Mouse (Mus musculus): ENCODE measurements around the gene Eogt. TPM values are rescaled to one million over a fixed set of nuclear protein-coding genes. Genes with fewer than 3 reads are reported as not detected.
A peak's percentile ranks its signal among the peaks of the same experiment; 100 is the strongest.

Eogt gene
- total RNA-seq, 1 experiment from 2014 or later = 11.2 TPM

DNA sequence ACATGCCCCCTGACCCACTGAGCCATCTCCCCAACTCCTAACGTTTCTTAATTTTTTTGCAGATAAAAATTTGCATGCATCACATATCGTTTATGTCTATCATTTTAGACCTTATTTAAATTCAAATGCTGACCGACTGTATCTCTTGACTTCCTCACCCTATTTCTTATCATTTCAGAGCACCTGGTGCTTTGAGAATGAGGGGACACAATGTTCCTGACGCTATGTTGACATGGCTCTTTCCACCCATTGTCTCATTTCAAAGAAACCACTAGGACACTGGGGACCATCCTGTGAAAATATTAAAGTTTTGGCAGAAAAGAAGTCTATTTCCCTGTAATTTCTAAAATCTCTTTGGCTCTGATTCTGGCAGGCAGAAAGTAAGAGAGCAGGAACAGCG is 32.1 kb downstream of the Eogt start:
- ATAC-seq (replicated peaks in 1 of 2; ENCODE audit: insufficient read depth in 1 of 2, low FRiP score in 2 of 2, low TSS enrichment in 1 of 2, low read depth in 1 of 2, poor library complexity in 2 of 2, severe bottlenecking in 2 of 2) = no peak

DNA sequence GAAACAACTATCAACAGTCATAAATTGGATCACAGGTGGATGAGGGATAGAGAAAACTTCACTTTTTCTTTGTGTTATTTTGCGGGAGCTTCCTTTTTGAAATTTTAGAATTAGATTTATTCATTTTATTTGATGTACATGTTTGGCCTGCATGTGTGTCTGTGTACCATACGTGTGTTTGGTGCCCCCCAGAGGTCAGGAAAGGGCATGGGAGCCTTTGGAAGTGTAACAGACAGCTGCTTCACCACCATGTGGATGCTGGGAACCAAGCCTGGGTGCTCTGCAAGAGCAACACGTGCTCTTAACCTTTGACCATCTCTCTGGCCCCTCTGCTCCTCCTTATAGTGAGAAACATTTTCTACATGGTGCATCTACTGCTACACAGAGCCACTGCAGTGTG is 34.2 kb downstream of the Eogt start:
- no peak for ATAC-seq (replicated peaks in 1 of 2; ENCODE audit: insufficient read depth in 1 of 2, low FRiP score in 2 of 2, low TSS enrichment in 1 of 2, low read depth in 1 of 2, poor library complexity in 2 of 2, severe bottlenecking in 2 of 2)

DNA sequence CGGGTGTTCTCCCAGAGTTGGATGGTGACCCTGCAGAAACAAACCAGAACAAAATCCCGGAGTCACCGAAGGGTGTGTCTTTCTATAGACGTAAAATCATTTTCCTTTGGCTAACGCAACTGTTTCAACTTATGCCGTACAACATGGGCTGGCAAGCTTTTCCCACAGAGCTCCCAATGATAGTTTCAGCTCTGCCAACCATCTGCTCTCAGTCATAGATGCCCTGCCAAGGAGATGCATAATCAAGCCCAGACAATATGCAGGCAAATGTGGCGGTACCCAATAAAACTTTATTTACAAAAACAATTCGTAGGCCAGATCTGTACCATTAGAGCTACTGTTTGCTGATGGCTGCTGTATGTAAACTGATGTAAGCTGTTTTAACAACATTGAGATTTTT is 36.8 kb downstream of the Eogt start:
- no peak for ATAC-seq (replicated peaks in 1 of 2; ENCODE audit: insufficient read depth in 1 of 2, low FRiP score in 2 of 2, low TSS enrichment in 1 of 2, low read depth in 1 of 2, poor library complexity in 2 of 2, severe bottlenecking in 2 of 2)

DNA sequence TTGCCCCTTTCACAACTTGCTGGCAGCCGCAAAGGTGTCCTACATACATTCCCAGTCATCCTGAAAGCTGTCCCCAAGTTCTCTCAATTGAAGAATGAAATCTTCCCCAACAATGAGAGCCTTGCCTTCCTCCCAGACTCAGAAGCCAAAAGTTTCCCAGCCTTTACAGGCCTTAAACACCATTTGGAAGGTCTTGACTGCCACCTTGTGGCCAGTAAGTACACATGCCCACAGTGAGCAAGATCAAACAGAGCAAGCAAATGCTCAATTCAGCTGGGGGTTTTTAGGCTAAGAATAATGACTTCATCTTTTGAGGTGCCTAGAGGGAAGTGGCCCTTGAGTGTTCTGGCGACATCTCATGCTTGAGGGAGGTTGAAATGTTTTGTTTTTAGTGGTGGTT is 42.2 kb downstream of the Eogt start:
- peak; percentile 81 to 84; a peak in 3 of 4 replicates for ATAC-seq (replicated peaks in 1 of 2; ENCODE audit: insufficient read depth in 1 of 2, low FRiP score in 2 of 2, low TSS enrichment in 1 of 2, low read depth in 1 of 2, poor library complexity in 2 of 2, severe bottlenecking in 2 of 2)

DNA sequence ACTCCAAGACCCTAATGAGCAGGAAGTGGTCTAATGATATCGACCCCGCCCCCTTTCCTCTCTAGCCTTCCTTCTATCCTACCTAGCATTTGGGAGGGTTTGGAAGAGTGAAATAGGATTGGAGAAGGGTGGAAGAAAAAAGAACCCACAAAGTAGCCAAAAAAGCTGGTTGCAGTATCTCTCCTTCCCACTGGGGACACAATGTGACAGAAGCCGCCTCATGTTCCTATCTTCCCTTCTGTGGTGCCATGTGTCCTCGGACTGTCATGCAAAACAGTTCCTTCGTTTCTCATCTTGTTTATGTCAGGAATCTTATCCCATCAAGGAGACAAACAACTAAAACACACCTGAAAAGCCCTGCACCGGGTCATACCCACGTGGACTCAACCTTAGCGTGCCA is 42.9 kb downstream of the Eogt start:
- no peak for ATAC-seq (replicated peaks in 1 of 2; ENCODE audit: insufficient read depth in 1 of 2, low FRiP score in 2 of 2, low TSS enrichment in 1 of 2, low read depth in 1 of 2, poor library complexity in 2 of 2, severe bottlenecking in 2 of 2)

DNA sequence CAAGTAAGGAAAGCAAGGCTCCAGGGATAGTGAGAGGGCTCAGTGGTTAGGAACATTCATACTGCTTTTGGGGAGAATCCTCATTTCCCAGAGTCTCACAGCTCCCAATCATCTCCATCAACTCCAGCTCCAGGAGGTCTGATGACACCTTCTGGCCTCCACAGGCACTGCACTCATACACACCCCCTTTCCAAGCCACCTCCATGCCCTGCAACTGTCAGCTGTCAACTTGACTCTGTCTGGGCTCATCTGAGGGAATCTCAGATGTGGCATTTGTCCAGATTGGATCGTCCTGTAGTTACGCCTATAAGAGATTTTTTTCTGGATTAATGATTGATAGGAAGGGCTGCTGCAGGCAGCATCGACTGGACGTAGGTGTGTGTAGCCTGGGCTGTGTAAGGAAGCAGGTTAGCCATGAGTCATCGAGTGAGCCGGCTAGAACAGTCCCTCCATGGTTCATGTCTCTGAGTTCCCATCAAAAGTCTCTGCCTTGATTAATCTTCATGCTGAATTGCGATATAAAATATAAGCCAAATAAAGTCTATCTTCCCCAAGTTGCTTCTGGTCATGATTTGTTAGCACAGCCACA is 44.6 kb downstream of the Eogt start:
- ATAC-seq (replicated peaks in 1 of 2; ENCODE audit: insufficient read depth in 1 of 2, low FRiP score in 2 of 2, low TSS enrichment in 1 of 2, low read depth in 1 of 2, poor library complexity in 2 of 2, severe bottlenecking in 2 of 2) = no peak

DNA sequence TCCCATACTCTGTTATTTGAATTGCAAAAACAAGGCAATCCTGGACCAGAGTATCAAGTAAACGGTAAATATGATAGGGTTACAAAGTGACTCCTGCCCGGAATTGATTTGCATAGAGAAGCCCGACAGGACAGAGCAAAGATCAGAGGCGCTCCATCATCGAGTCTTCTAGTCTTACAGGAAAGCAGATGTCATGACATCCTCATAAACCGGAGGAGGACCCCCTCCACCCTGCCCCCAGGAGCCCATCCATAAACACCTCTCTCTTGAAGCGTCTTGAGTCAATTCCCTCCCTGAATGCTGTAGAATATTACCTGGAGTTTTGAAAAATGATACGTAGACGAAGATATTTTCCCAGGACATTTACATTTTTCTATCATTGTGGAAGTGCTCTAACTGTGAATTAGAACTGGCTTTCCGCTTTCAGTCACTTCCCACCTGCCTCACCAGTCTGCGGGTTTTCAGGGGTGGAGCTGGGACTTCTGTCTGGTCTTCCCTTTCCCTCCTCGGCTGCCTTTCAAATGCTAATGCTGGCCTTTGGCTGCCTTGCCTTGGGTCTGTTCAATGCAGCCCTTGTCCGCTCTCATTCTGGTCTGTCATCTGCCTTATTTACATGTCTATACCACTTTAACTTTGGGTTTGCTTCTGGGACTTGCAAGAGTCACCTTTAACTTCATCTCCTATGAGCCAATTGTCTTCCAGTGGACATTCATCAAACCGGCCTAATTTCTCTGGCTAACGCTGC is 46.9 kb downstream of the Eogt start:
- ATAC-seq (replicated peaks in 1 of 2; ENCODE audit: insufficient read depth in 1 of 2, low FRiP score in 2 of 2, low TSS enrichment in 1 of 2, low read depth in 1 of 2, poor library complexity in 2 of 2, severe bottlenecking in 2 of 2) = no peak

DNA sequence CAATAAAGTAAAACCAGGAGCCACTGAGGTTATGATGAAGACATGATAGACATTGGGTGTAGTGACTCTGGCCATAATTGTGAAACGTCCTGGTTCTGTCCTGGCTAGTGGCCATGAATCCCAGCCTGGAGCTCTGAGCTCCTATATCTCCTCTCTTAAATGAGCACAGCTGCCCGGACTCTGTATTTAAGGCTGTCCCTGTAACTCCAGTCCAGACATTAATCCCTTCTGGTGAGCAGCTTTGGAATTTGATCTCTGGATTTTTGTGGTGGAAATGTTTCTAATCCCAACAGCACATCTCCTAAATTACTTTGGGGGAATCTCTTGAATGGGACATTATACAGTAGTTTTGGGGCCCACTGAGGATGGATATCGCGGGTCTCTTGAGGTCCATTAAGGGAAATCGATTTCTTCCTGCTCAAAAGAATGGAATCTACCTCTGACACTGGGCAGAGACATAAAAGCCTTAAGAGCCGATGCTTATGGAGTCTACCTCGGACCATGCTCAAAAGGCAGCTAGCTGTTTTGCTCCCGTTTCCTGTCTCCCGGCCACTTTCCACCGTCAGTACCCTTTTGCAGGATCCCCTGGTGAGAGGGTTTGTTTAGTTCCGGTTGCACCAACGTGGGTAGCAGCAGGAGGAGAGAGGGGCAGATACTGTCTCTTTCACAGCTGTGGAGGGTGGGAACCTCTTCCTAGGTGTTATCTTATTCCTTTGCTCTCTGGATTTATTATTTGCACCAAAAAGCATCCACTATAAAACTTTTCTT is 47.6 kb downstream of the Eogt start:
- ATAC-seq (replicated peaks in 1 of 2; ENCODE audit: insufficient read depth in 1 of 2, low FRiP score in 2 of 2, low TSS enrichment in 1 of 2, low read depth in 1 of 2, poor library complexity in 2 of 2, severe bottlenecking in 2 of 2) = no peak

DNA sequence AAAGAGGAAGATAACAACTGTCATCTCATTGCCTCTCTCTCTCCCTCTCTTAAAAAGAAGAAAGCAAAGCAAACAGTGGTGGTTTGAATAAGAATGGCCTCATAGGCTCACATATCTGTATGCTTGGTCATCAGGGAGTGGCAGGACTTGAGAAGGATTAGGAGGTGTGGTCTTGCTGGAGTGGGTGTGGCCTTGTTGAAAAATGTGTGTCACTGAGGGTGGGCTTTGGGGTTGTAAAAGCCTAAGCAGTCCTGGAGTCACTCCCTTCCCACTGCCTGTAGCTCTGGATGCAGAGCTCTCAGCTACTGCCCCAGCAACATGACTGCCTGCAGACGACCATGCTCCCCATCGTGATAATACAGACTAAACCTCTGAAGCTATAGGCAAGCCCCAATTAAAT is 66.6 kb downstream of the Eogt start:
- ATAC-seq (replicated peaks in 1 of 2; ENCODE audit: insufficient read depth in 1 of 2, low FRiP score in 2 of 2, low TSS enrichment in 1 of 2, low read depth in 1 of 2, poor library complexity in 2 of 2, severe bottlenecking in 2 of 2) = no peak

DNA sequence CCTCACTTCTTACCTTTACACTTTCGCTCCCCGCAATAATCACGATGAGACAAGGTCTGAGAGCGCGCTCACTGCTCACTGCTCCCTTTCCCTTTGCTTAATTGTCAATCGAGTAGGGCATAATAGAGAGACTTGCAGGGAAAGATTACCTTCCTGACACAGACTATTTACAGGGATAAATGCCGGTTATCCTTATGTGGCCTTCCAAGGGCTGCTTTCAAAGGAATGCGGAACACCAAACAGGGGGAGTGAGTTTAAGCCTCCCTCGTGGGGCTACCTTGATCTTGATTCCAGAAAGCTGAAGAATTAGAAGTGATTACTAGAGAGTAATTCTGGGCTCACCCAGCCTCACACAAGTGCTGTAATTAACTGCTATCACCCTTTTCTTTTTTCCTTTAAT is 69.0 kb downstream of the Eogt start:
- no peak for ATAC-seq (replicated peaks in 1 of 2; ENCODE audit: insufficient read depth in 1 of 2, low FRiP score in 2 of 2, low TSS enrichment in 1 of 2, low read depth in 1 of 2, poor library complexity in 2 of 2, severe bottlenecking in 2 of 2)

DNA sequence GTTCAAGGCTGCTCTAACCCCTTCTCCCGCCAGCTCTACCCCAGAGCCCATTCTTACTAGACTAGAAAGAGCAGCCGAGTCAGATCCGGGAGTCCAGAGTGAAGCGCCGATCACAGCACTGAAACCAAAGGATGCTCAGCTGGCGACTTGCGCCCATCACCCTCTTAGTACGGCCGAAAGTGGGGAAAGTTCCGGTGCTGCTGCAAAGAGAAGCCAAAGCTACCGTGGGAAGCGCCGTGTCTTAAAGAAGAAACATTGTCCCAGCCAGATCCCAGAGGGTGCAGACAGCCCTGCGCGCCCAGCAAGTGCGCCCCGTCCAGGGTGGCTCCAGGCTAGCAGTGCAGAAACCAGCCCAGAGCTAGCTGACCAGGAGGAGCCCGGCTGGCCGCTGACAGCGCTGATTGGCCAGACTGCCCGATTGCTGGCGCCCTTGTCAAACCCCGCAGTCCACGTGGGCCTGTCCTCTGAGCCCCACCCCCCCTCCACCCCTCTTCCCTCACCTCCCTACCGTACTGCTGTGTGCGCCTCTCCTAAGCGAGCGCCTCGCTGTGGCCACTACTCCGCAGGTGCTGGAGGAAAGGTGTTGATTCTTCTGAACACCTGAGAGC is 88.8 kb downstream of the Eogt start, which contains the start of gene Fam19a4:
Gene Fam19a4, minus strand, starts transcription at position 340 of the 608 bp plus-strand sequence.
- ATAC-seq (replicated peaks in 1 of 2; ENCODE audit: insufficient read depth in 1 of 2, low FRiP score in 2 of 2, low TSS enrichment in 1 of 2, low read depth in 1 of 2, poor library complexity in 2 of 2, severe bottlenecking in 2 of 2) = 0 out of 4 replicates have a peak, but pooled peaks of 1 of the 2 experiments have one; percentile 21

Other genes with a start within 250 kb of the Eogt start
- not detected in 2 replicates for gene Fam19a4, start 88.8 kb downstream of the Eogt start, total RNA-seq (2017)
- 119 and 157 TPM in 2 replicates for gene Tmf1, start 29.9 kb upstream of the Eogt start, total RNA-seq (2017)
- 79.2 and 109 TPM in 2 replicates for gene Uba3, start 56.5 kb upstream of the Eogt start, total RNA-seq (2017)
- gene Arl6ip5, start 61.5 kb upstream of the Eogt start, total RNA-seq (2017) = 52.7 and 84.3 TPM in 2 replicates
- not detected in 2 replicates for gene Lmod3, start 103.6 kb upstream of the Eogt start, total RNA-seq (2017)